Mouse (Mus musculus): ENCODE data around the gene Rpl32.

- TF ChIP-seq CHD2 (IDR thresholded peaks at IDR 0.05; ENCODE audit: low read depth, low read length) (no peak), MAFK (IDR thresholded peaks at IDR 0.05; ENCODE audit: insufficient read depth, low read depth, low read length) (no peak), HCFC1 (IDR thresholded peaks at IDR 0.05; ENCODE audit: borderline replicate concordance, insufficient read depth, low read length) (no peak)
These were observed 36.5 kb upstream of the Rpl32 start for GRCm38 (mm10) chr6:115845006-115845405.

Measured in ES-E14 (cell line).